Mouse (Mus musculus) C2C12 (cell line): ENCODE data around the gene Ctrc.

Source experiments
- CTCF ChIP-seq: IDR thresholded peaks from one replicate; pipeline ENCODE4 v1.5.1; 2011; ENCODE audit not compliant: control insufficient read depth, insufficient read depth, insufficient read length
- MAX ChIP-seq: IDR thresholded peaks from one replicate; pipeline ENCODE4 v1.6.1; 2011; ENCODE audit warnings: mild to moderate bottlenecking, control low read depth

- no peak for TF ChIP-seq CTCF
- TF ChIP-seq MAX = no peak
These were observed 29.1 kb downstream of the Ctrc start for GRCm38 (mm10) chr4:141816776-141817655.
